Mouse (Mus musculus) CD4-positive, CD25-positive, alpha-beta regulatory T cell, adult 2 months (primary cell): Measurements from ENCODE around the gene Iqcj.
"Not testable (repeated sequence)": the region's sequence is repeated elsewhere in the genome, so short reads cannot be mapped to it uniquely, and the experiment has no call there.

Experiments
- DNase-seq: peaks from one replicate; pipeline ENCODE4 v3.0.0-alpha.2; 2012; ENCODE audit warnings: low read depth, low spot score

The Iqcj gene

GRCm38 (mm10) chr3:68071395-68072386 is 179.7 kb downstream of the Iqcj start:
- DNase-seq, result no peak

GRCm38 (mm10) chr3:68077406-68077805 is 185.4 kb downstream of the Iqcj start:
- DNase-seq, result no peak

- no peak for DNase-seq
These were observed 193.0 kb downstream of the Iqcj start for GRCm38 (mm10) chr3:68085024-68085423.

GRCm38 (mm10) chr3:68092108-68092507 is 200.1 kb downstream of the Iqcj start:
- no peak for DNase-seq

DNA sequence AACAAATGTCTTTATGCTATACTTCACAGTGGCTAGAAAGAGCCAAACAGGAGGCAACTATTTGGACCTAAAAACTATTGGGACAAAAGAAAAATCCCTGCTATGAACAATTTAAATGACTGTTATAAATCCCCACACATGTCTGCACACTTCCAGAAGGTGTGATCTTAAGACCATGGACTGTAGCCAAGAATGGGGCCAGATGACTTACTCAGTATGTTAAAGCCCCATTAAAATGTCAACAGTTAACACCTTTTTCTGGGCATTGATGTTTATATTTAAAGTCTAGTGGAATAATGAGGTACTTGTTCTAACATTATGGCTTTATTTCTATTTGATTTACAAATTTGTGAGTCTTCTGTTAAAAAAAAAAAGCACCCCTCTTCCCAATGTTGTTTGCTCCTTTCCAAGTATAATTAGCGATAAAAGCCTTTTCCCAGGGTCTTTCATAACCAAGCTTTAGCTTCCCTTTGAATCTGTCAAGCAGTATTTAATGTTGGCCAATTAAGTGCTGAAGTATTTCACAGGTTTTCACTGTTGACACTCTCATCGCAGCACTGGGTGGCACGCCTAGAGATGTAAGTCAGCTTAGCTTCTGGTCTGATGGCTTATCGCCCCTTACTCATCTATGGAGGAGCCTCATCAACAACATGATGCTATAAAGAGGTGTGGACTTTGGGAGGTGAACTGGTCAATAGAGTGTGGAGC is 204.9 kb downstream of the Iqcj start:
- no peak for DNase-seq

DNA sequence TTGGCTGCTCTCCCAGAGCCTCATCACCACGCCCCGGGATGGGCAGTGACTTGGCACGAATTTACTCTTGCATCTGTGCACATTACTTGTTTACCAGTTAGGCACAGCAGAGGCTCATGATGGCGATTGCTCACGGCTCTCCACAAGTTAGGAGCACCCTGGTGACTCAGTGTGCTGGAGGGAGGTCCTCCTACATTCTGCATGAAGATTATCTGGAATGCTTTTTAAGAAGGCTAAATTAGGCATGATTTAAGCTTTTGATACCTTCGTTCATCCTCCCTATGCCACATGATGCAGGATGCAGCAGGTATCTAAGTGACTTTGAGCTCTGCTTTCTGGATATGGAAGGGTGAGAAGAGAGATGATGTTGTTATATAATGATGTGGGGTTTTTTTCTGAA is 207.5 kb downstream of the Iqcj start:
- DNase-seq, result not testable (repeated sequence)

DNA sequence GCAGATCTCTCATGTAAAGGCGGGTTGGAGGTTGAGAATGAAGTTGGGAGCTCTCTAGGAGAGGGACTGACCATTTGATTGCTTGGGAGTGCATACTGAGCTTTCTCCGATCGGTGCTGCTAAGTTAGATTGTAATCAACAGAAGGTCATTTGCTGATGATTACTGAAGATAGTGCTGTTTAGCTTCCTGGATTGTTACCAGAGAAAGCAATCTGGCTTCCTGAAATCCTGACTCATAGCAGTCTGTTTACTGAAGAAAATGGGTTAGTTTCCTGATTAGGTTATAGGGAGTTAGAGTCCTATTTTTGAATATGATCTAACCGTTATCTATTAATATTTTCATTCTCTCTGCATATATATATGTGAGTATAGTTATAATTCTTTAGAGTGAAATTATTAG is 209.3 kb downstream of the Iqcj start:
- no peak for DNase-seq

DNA sequence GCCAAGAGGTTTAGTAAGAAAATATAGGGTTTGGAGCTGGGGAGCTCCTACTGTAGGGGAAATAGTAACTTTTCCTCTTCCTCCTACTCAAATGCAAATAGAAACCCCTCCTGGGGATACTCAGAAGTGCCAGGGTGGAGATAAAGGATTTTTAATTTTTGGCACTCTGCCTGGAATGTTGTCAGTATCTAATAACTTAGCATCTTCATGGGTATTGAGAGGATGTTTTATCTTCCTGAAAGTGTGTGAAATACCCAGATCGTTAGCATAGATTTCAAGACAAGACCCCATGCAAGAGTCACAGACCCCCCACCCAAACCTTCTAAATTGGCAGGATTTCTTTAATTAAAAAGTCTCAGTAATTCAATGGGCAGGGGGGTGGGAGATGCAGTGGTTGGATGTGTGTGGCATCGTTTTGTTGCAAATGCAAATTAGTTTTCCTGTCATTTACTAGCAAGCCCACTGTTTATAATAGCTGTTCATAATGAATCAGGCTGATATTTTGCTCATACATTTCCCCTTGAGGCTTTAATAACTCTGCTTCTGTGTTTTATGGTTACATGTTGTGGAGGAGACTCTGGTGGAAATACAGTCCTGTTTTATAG is 213.2 kb downstream of the Iqcj start:
- no peak for DNase-seq
